Mouse (Mus musculus): ENCODE results near the gene Arsg. TPM values are rescaled to one million over a fixed set of nuclear protein-coding genes. Genes with fewer than 3 reads are reported as not detected.

Arsg gene
- polyA plus RNA-seq, 1 experiment from 2014 or later: 3.4 TPM

- Histone ChIP-seq H3K27ac (replicated peaks) (peak overlapping the region; percentile 98), H3K4me3 (replicated peaks) (peak overlapping the region; percentile 89), H3K27me3 (no peaks in the 10 kb centered on the region), H3K36me3 (replicated peaks) (peaks cover 42% of the 10 kb centered on the region), H3K9ac (peak overlapping the region; percentile 97), H3K4me1 (replicated peaks) (peaks cover 74% of the 10 kb centered on the region), H3K4me2 (peak overlapping the region; percentile 97), H3K9me3 (replicated peaks) (no peaks in the 10 kb centered on the region)
- no peak for ATAC-seq (ENCODE audit: insufficient read depth)
- 21% methylated on average over 9 of the region's 9 CpGs for WGBS (ENCODE audit: insufficient replicate concordance)
Measured at GRCm38 (mm10) chr11:109470170-109470569, 3.0 kb upstream of the Arsg start.

GRCm38 (mm10) chr11:109470921-109471861, 2.0 kb upstream of the Arsg start:
- Histone ChIP-seq H3K9ac (peak overlapping the region; percentile 97), H3K4me1 (replicated peaks) (peaks cover 73% of the 10 kb centered on the region), H3K27me3 (no peaks in the 10 kb centered on the region), H3K27ac (replicated peaks) (peak overlapping the region; percentile 98), H3K9me3 (replicated peaks) (no peaks in the 10 kb centered on the region), H3K36me3 (replicated peaks) (peaks cover 34% of the 10 kb centered on the region), H3K4me2 (peak overlapping the region; percentile 97), H3K4me3 (replicated peaks) (peak overlapping the region; percentile 89)
- WGBS (ENCODE audit: insufficient replicate concordance): 12% methylated on average over 15 of the region's 15 CpGs
- no peak for ATAC-seq (ENCODE audit: insufficient read depth)

- no peaks in the 10 kb centered on the region for H3K9me3 ChIP-seq (replicated peaks)
- H3K4me1 ChIP-seq (replicated peaks): peaks cover 76% of the 10 kb centered on the region
- peak overlapping the region; percentile 97 for H3K4me2 ChIP-seq
- peak overlapping the region; percentile 98 for H3K27ac ChIP-seq (replicated peaks)
- under 1% methylated on average over 33 of the region's 33 CpGs for WGBS (ENCODE audit: insufficient replicate concordance)
- H3K27me3 ChIP-seq: no peaks in the 10 kb centered on the region
- peak overlapping the region; percentile 97 for H3K9ac ChIP-seq
- H3K4me3 ChIP-seq (replicated peaks): peak overlapping the region; percentile 89
- ATAC-seq (ENCODE audit: insufficient read depth): no peak
- H3K36me3 ChIP-seq (replicated peaks): peaks cover 25% of the 10 kb centered on the region
Measured at GRCm38 (mm10) chr11:109472171-109472691, 943 bp upstream of the Arsg start.

GRCm38 (mm10) chr11:109472821-109473170, 378 bp upstream of the Arsg start:
- no peaks in the 10 kb centered on the region for H3K27me3 ChIP-seq
- H3K9me3 ChIP-seq (replicated peaks): no peaks in the 10 kb centered on the region
- H3K27ac ChIP-seq (replicated peaks): peak overlapping the region; percentile 98
- WGBS (ENCODE audit: insufficient replicate concordance): under 1% methylated on average over 13 of the region's 13 CpGs
- H3K36me3 ChIP-seq (replicated peaks): peaks cover 20% of the 10 kb centered on the region
- H3K9ac ChIP-seq: peak overlapping the region; percentile 97
- peak overlapping the region; percentile 97 for H3K4me2 ChIP-seq
- no peak for ATAC-seq (ENCODE audit: insufficient read depth)
- H3K4me1 ChIP-seq (replicated peaks): peaks cover 76% of the 10 kb centered on the region
- peak overlapping the region; percentile 89 for H3K4me3 ChIP-seq (replicated peaks)

- Histone ChIP-seq H3K36me3 (replicated peaks) (peaks cover 5% of the 10 kb centered on the region), H3K9ac (peak overlapping the region; percentile 97), H3K9me3 (replicated peaks) (no peaks in the 10 kb centered on the region), H3K4me3 (replicated peaks) (peak overlapping the region; percentile 89), H3K27ac (replicated peaks) (peak overlapping the region; percentile 98), H3K27me3 (no peaks in the 10 kb centered on the region), H3K4me2 (peak overlapping the region; percentile 97), H3K4me1 (replicated peaks) (peaks cover 75% of the 10 kb centered on the region)
- WGBS (ENCODE audit: insufficient replicate concordance): 4% methylated on average over 14 of the region's 14 CpGs
- ATAC-seq (ENCODE audit: insufficient read depth): no peak
Measured at GRCm38 (mm10) chr11:109474086-109474742, 1.0 kb downstream of the Arsg start.

GRCm38 (mm10) chr11:109474836-109475235, 1.7 kb downstream of the Arsg start:
- 76% methylated on average over 13 of the region's 13 CpGs for WGBS (ENCODE audit: insufficient replicate concordance)

GRCm38 (mm10) chr11:109475717-109476116, 2.5 kb downstream of the Arsg start:
- no peaks in the 10 kb centered on the region for H3K9me3 ChIP-seq (replicated peaks)
- H3K4me3 ChIP-seq (replicated peaks): no peak overlapping the region
- H3K36me3 ChIP-seq (replicated peaks): no peaks in the 10 kb centered on the region
- no peak for ATAC-seq (ENCODE audit: insufficient read depth)
- H3K4me1 ChIP-seq (replicated peaks): peaks cover 72% of the 10 kb centered on the region
- no peak overlapping the region for H3K4me2 ChIP-seq
- no peak overlapping the region for H3K9ac ChIP-seq
- H3K27me3 ChIP-seq: no peaks in the 10 kb centered on the region
- 82% methylated on average over 4 of the region's 4 CpGs for WGBS (ENCODE audit: insufficient replicate concordance)
- H3K27ac ChIP-seq (replicated peaks): no peak overlapping the region

More at GRCm38 (mm10) chr11:109474836-109475235, 1.7 kb downstream of the Arsg start:
- Histone ChIP-seq H3K36me3 (replicated peaks) (no peaks in the 10 kb centered on the region), H3K27me3 (no peaks in the 10 kb centered on the region), H3K9ac (no peak overlapping the region), H3K4me1 (replicated peaks) (peaks cover 74% of the 10 kb centered on the region), H3K9me3 (replicated peaks) (no peaks in the 10 kb centered on the region), H3K27ac (replicated peaks) (peak overlapping the region; percentile 98; the same call in 1 of the 2 replicates), H3K4me3 (replicated peaks) (peak overlapping the region; percentile 89; the same call in 1 of the 2 replicates), H3K4me2 (peak overlapping the region; percentile 97)
- no peak for ATAC-seq (ENCODE audit: insufficient read depth)

GRCm38 (mm10) chr11:109476241-109476640, 3.1 kb downstream of the Arsg start:
- no peaks in the 10 kb centered on the region for H3K9me3 ChIP-seq (replicated peaks)
- H3K4me3 ChIP-seq (replicated peaks): no peak overlapping the region
- H3K27ac ChIP-seq (replicated peaks): peak overlapping the region; percentile 66; the same call in 1 of the 2 replicates
- H3K36me3 ChIP-seq (replicated peaks): no peaks in the 10 kb centered on the region
- ATAC-seq (ENCODE audit: insufficient read depth): no peak
- no peak overlapping the region for H3K9ac ChIP-seq
- H3K4me2 ChIP-seq: no peak overlapping the region
- peaks cover 67% of the 10 kb centered on the region for H3K4me1 ChIP-seq (replicated peaks)
- 54% methylated on average over 2 of the region's 2 CpGs for WGBS (ENCODE audit: insufficient replicate concordance)
- H3K27me3 ChIP-seq: no peaks in the 10 kb centered on the region

GRCm38 (mm10) chr11:109476653-109477052, 3.5 kb downstream of the Arsg start:
- Histone ChIP-seq H3K4me3 (replicated peaks) (no peak overlapping the region), H3K4me1 (replicated peaks) (peaks cover 65% of the 10 kb centered on the region), H3K9me3 (replicated peaks) (no peaks in the 10 kb centered on the region), H3K27me3 (no peaks in the 10 kb centered on the region), H3K36me3 (replicated peaks) (no peaks in the 10 kb centered on the region), H3K9ac (no peak overlapping the region), H3K4me2 (no peak overlapping the region), H3K27ac (replicated peaks) (peak overlapping the region; percentile 66)
- ATAC-seq (ENCODE audit: insufficient read depth): no peak
- WGBS (ENCODE audit: insufficient replicate concordance): 23% methylated on average over 6 of the region's 6 CpGs

GRCm38 (mm10) chr11:109477606-109478380, 4.6 kb downstream of the Arsg start:
- WGBS (ENCODE audit: insufficient replicate concordance): 65% methylated on average over 16 of the region's 16 CpGs
- no peaks in the 10 kb centered on the region for H3K9me3 ChIP-seq (replicated peaks)
- peaks cover 64% of the 10 kb centered on the region for H3K4me1 ChIP-seq (replicated peaks)

More at GRCm38 (mm10) chr11:109477606-109478380, 4.6 kb downstream of the Arsg start:
- Histone ChIP-seq H3K27me3 (no peaks in the 10 kb centered on the region), H3K36me3 (replicated peaks) (no peaks in the 10 kb centered on the region), H3K27ac (replicated peaks) (peak overlapping the region; percentile 71), H3K4me3 (replicated peaks) (no peak overlapping the region), H3K9ac (no peak overlapping the region), H3K4me2 (no peak overlapping the region)
- ATAC-seq (ENCODE audit: insufficient read depth): no peak

Data from liver, embryonic 15.5 days (tissue).